Mouse (Mus musculus) neural tube, embryonic 14.5 days (tissue): Measurements from ENCODE around the gene Slc4a10. TPM values are rescaled to one million over a fixed set of nuclear protein-coding genes. Genes with fewer than 3 reads are reported as not detected.

Experiments used
- ATAC-seq: fragments of 200-750 bp; cut with Nextera tagmentation; 2 replicates; pipeline ENCODE4 v1.8.0; 2017; ENCODE audit warnings: low read depth, mild to moderate bottlenecking, moderate TSS enrichment, moderate library complexity
- H3K27ac ChIP-seq: fragments of 300-500 bp; sonication (generic); 2 replicates; pipeline ENCODE4 v1.5.1; 2014; ENCODE audit warnings: low read depth, mild to moderate bottlenecking, control low read depth, low read length, moderate library complexity, mixed read lengths
- H3K27me3 ChIP-seq: fragments of 300-500 bp; sonication (generic); 2 replicates; pipeline ENCODE4 v1.6.1; 2014; ENCODE audit warnings: low read length; ENCODE audit not compliant: control insufficient read depth, insufficient read depth
- H3K36me3 ChIP-seq: fragments of 300-500 bp; sonication (generic); 2 replicates; pipeline ENCODE4 v1.6.1; 2014; ENCODE audit warnings: low read length, mixed read lengths; ENCODE audit not compliant: control insufficient read depth, insufficient read depth
- H3K4me1 ChIP-seq: fragments of 300-500 bp; sonication (generic); 2 replicates; pipeline ENCODE4 v1.6.1; 2014; ENCODE audit warnings: low read length; ENCODE audit not compliant: control insufficient read depth, insufficient read depth
- H3K4me2 ChIP-seq: fragments of 300-500 bp; sonication (generic); 2 replicates; pipeline ENCODE4 v1.6.1; 2014; ENCODE audit warnings: mild to moderate bottlenecking, low read depth, low read length, control low read depth
- H3K4me3 ChIP-seq: fragments of 300-500 bp; sonication (generic); 2 replicates; pipeline ENCODE4 v1.5.1; 2014; ENCODE audit warnings: low read depth, low read length, control low read depth, mixed read lengths
- H3K9ac ChIP-seq: fragments of 300-500 bp; sonication (generic); replicated peaks from 2 replicates; pipeline ENCODE4 v1.6.1; 2014; ENCODE audit warnings: low read depth, mild to moderate bottlenecking, control low read depth, low read length, mixed read lengths
- H3K9me3 ChIP-seq: fragments of 300-500 bp; sonication (generic); 2 replicates; pipeline ENCODE4 v1.6.1; 2016; ENCODE audit warnings: low read length; ENCODE audit not compliant: control insufficient read depth
- WGBS: fragments of 180-500 bp; shearing (Covaris S2); extraction: QIAGEN DNeasy Blood & Tissue Kit; methylation state at CpG from one replicate; pipeline ENCODE4 v1.1.7; 2014; 5-methylcytosine and 5-hydroxymethylcytosine counted together
- polyA plus RNA-seq: library from polyadenylated mRNA; unstranded; fragments of >200 nt; fragmentation: Nextera tagmentation; extraction: Ambion mirVana; gene quantifications from 2 replicates; pipeline ENCODE4 v1.2.1, GENCODE M21; 2014

Gene Slc4a10
- polyA plus RNA-seq, 1 experiment from 2014 or later, result 29.6 TPM

DNA sequence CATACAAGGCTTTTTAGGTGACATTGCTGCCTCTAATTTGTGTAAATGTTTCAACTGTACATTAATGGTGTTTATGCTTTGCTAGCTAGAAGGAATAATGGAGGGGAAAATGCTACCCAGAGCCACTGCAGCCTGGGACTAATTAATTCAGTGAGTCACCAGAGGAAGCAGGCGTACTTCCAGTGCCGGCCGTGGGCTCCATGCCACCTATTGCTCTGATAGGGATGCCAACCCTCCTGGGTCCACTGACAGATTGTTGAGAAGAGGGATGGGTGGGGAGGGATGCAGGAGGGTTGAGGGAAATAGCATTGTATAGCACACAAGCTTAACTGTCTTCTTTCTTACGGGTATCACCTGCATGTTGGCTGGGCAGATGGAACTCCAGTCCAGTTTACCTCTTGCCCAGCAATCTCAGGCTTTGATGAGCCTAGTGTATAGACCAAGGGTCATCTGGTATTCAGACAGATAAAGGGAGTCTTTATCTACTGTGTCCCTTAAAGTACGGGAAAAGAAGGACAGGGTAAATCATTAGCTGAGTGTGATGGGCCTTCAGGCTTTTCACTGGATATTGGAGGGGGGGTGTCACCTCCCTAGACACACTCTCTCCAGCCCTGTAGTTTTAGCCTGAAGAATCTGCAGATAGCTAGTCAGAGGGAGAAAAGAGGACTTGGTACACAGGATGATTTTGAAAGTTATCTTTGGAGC lies 322.2 kb downstream of the Slc4a10 start:
- Histone ChIP-seq H3K36me3 (no peaks in the 10 kb centered on the region), H3K4me1 (no peaks in the 10 kb centered on the region), H3K27ac (no peak overlapping the region), H3K4me2 (no peak overlapping the region), H3K9ac (no peak overlapping the region), H3K9me3 (no peaks in the 10 kb centered on the region), H3K27me3 (no peaks in the 10 kb centered on the region), H3K4me3 (no peak overlapping the region)
- ATAC-seq, result no peak
- 66% methylated on average over 5 of the region's 5 CpGs for WGBS

DNA sequence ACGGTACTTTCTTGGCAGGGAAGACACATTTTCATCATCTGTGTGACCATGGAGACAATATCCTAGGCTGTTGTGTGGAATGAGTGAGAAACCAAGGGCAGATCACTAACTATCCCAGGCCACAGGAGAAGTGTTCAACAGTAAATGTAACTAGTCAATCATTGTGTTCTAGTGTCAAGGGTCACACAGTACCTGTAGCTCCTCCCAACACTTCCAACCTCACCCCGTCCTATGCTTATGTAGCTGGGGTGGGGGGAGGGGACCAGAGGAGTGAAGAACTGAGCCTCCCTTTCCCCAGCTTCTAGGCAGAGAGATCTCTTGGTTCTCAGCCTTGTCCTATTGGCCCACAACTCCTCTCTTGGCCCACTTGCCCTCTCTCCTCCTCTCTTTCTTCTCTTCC lies 323.8 kb downstream of the Slc4a10 start:
- WGBS, result 79% methylated on average over 2 of the region's 2 CpGs
- no peak for ATAC-seq
- H3K4me2 ChIP-seq, result no peak overlapping the region

DNA sequence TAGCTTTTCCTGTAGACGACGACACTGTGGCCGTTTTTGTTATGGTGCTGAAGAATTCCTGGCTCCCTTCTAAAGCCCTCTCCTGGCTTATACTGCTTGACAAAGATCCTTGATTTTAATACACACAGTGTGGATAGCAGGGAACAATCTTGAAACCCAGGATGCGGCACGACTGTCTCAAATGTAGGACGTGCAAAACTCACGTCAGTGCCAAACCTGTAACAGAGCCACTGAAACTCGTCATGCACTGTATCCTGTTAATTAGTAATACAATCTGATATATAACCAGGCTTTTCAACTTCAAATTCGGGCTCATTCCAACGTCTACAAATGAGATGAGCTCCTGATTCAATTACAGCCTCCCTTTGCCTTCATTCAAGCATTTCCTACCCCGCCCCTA lies 327.4 kb downstream of the Slc4a10 start:
- Histone ChIP-seq H3K27me3 (no peaks in the 10 kb centered on the region), H3K27ac (no peak overlapping the region), H3K9ac (no peak overlapping the region), H3K4me1 (no peaks in the 10 kb centered on the region), H3K4me3 (no peak overlapping the region), H3K36me3 (no peaks in the 10 kb centered on the region), H3K4me2 (no peak overlapping the region), H3K9me3 (no peaks in the 10 kb centered on the region)
- no peak for ATAC-seq
- 78% methylated on average over 11 of the region's 11 CpGs for WGBS

More for the DNA sequence above, 323.8 kb downstream of the Slc4a10 start:
- no peaks in the 10 kb centered on the region for H3K27me3 ChIP-seq
- H3K4me1 ChIP-seq, result no peaks in the 10 kb centered on the region
- H3K9ac ChIP-seq, result no peak overlapping the region
- no peaks in the 10 kb centered on the region for H3K36me3 ChIP-seq
- no peaks in the 10 kb centered on the region for H3K9me3 ChIP-seq
- no peak overlapping the region for H3K27ac ChIP-seq
- no peak overlapping the region for H3K4me3 ChIP-seq

Other genes with a start within 250 kb of the Slc4a10 start
- gene Tbr1, start 243.5 kb upstream of the Slc4a10 start, polyA plus RNA-seq, result 0.16 and 0.19 TPM in 2 replicates